Mouse (Mus musculus): ENCODE data around the gene Lmln. TPM values are rescaled to one million over a fixed set of nuclear protein-coding genes. Genes with fewer than 3 reads are reported as not detected.

Gene Lmln
- polyA plus RNA-seq (2012; rRNA removed): 6.4 and 13.2 TPM in 2 replicates

DNA sequence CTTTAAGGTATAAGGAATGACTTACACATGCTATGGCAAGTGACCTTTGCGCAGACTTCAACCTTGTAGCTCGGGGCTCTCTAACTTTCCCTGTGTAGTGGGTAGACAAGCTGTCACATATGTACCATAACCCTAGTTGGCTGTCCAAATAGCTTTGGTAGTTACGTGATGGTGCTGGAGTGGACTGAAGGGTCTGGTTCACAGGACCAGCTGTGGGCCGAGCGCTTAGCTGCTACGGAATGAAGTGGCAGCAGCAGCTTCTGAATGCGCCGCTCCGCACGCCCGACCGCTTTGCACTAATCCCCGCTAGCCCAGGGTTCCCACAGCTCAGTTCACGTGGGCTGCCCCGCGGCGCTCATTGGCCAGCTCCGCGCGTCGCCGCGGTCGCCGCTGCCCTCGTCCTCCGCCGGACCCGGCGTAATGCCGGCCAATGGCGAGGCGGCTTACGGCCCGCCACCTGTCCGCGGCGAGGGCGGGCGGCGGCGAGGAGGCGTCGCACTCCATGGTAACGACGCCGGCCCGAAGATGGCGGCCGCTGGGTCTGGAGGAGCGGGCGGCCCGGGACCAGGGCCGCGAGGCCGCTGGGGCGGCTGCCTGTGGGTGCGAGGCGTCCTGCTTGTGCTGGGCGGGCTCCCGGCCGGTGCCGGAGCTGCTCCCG is at the start of gene Lmln:
TSS of gene Lmln (plus strand) at position 498 of the 658 bp plus-strand sequence.

DNA sequence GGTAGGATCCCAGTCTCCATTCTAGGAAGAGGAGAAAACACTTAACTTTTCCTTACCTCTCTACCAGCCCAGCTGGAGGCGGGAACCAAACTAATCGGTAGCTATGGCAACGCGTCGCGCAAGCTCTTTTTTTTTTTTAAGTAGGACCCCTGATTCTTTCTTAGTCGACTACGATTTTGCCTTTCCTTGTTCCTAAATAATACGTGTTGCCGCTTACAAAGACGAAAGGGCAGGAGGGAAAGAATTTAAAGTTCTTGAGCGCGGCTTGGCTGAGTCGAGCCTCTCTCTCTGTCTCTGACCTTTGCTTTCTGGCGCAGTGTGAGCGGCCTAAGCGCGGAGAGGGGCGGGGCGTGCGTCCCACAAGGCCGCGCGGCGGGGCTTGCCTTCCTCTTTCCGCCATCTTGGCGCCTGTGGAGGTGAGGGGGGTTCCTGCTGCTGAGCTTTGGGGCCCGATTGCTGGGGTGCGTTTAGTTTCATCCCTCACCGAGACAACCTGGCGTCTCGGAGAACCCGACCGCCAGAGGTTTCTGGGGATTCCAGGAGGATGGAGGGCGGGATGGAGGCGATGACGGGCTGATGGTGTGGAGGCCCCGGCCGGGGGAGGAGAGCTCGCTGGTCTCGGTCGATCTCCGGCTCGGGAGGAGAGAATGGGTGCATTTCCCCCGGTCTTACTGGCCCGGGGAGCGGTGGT is 6.1 kb upstream of the Lmln start, which contains the start of the genes Iqcg and Rpl35a:
TSS of gene Iqcg (minus strand) at position 124 of the 691 bp plus-strand sequence.
TSS of gene Rpl35a (plus strand) at position 359 of the 691 bp plus-strand sequence.

Other genes with a start within 250 kb of the Lmln start
- 67.6 and 71.1 TPM in 2 replicates for gene Fyttd1, start 185.0 kb upstream of the Lmln start, polyA plus RNA-seq (2012; rRNA removed)
- 22.3 and 26.7 TPM in 2 replicates for gene Rubcn, start 184.8 kb upstream of the Lmln start, polyA plus RNA-seq (2012; rRNA removed)
- gene Lrch3, start 148.4 kb upstream of the Lmln start, polyA plus RNA-seq (2012; rRNA removed): 48.4 and 64.4 TPM in 2 replicates
- 2.1 and 4.7 TPM in 2 replicates for gene Iqcg, start 6.3 kb upstream of the Lmln start, polyA plus RNA-seq (2012; rRNA removed)
- gene Rpl35a, start 6.1 kb upstream of the Lmln start, polyA plus RNA-seq (2012; rRNA removed): 1,215 and 1,439 TPM in 2 replicates
- gene Osbpl11, start 122.5 kb downstream of the Lmln start, polyA plus RNA-seq (2012; rRNA removed): 17.7 and 19.0 TPM in 2 replicates
- 35.8 and 37.5 TPM in 2 replicates for gene Snx4, start 188.9 kb downstream of the Lmln start, polyA plus RNA-seq (2012; rRNA removed)

Measured in central nervous system, embryonic 11.5 days (tissue).